Mouse (Mus musculus) forebrain, embryonic 11.5 days (tissue): ENCODE data around the gene Mrpl23. TPM values are rescaled to one million over a fixed set of nuclear protein-coding genes. Genes with fewer than 3 reads are reported as not detected.

Experiments
- ATAC-seq: fragments of 200-750 bp; cut with Nextera tagmentation; replicated peaks from 2 replicates; pipeline ENCODE4 v1.8.0; 2017; ENCODE audit warnings: moderate TSS enrichment; ENCODE audit not compliant: low FRiP score
- DNase-seq: peaks from one replicate; pipeline ENCODE4 v3.0.0-alpha.2; 2017; ENCODE audit warnings: low spot score
- H3K27ac ChIP-seq: fragments of 300-500 bp; sonication (generic); 2 replicates; pipeline ENCODE4 v1.5.1; 2014; ENCODE audit warnings: low read depth, low read length
- H3K27me3 ChIP-seq: fragments of 300-500 bp; sonication (generic); 2 replicates; pipeline ENCODE4 v1.6.1; 2014; ENCODE audit warnings: mild to moderate bottlenecking, low read length, mixed read lengths; ENCODE audit not compliant: control insufficient read depth, insufficient read depth
- H3K36me3 ChIP-seq: fragments of 300-500 bp; sonication (generic); 2 replicates; pipeline ENCODE4 v1.6.1; 2014; ENCODE audit warnings: mild to moderate bottlenecking, low read length, moderate library complexity, mixed read lengths; ENCODE audit not compliant: control insufficient read depth, insufficient read depth
- H3K4me1 ChIP-seq: fragments of 300-500 bp; sonication (generic); replicated peaks from 2 replicates; pipeline ENCODE4 v1.6.1; 2014; ENCODE audit warnings: low read length, mixed read lengths; ENCODE audit not compliant: control insufficient read depth, insufficient read depth
- H3K4me2 ChIP-seq: fragments of 300-500 bp; sonication (generic); 2 replicates; pipeline ENCODE4 v1.6.1; 2014; ENCODE audit warnings: low read depth, mild to moderate bottlenecking, low read length, moderate library complexity, mixed read lengths; ENCODE audit not compliant: severe bottlenecking
- H3K4me3 ChIP-seq: fragments of 300-500 bp; sonication (generic); 2 replicates; pipeline ENCODE4 v1.5.1; 2014; ENCODE audit warnings: low read depth, low read length
- H3K9ac ChIP-seq: fragments of 300-500 bp; sonication (generic); 2 replicates; pipeline ENCODE4 v1.6.1; 2014; ENCODE audit warnings: low read length
- H3K9me3 ChIP-seq: fragments of 300-500 bp; sonication (generic); 2 replicates; pipeline ENCODE4 v1.6.1; 2016; ENCODE audit warnings: low read length, mixed read lengths; ENCODE audit not compliant: control insufficient read depth
- WGBS: fragments of 180-500 bp; shearing (Covaris S2); extraction: QIAGEN DNeasy Blood & Tissue Kit; methylation state at CpG from one replicate; pipeline ENCODE4 v1.1.7; 2014; 5-methylcytosine and 5-hydroxymethylcytosine counted together
- polyA plus RNA-seq: library from polyadenylated mRNA; unstranded; fragments of >200 nt; fragmentation: Nextera tagmentation; extraction: Ambion mirVana; gene quantifications from 2 replicates; pipeline ENCODE4 v1.2.1, GENCODE M21; 2014

The Mrpl23 gene
- polyA plus RNA-seq, 1 experiment from 2014 or later = 18.7 TPM

GRCm38 (mm10) chr7:142570565-142570964 lies 38.1 kb downstream of the Mrpl23 start:
- no peaks in the 10 kb centered on the region for H3K36me3 ChIP-seq
- H3K9ac ChIP-seq = no peak overlapping the region
- no peak overlapping the region for H3K4me3 ChIP-seq
- WGBS = 84% methylated on average over 9 of the region's 9 CpGs
- no peak overlapping the region for H3K4me2 ChIP-seq
- no peaks in the 10 kb centered on the region for H3K27me3 ChIP-seq
- H3K4me1 ChIP-seq = no peaks in the 10 kb centered on the region
- no peak overlapping the region for H3K27ac ChIP-seq
- DNase-seq = no peak
- ATAC-seq = no peak
- H3K9me3 ChIP-seq = no peaks in the 10 kb centered on the region

- Histone ChIP-seq H3K4me3 (no peak overlapping the region), H3K36me3 (no peaks in the 10 kb centered on the region), H3K9ac (no peak overlapping the region), H3K9me3 (no peaks in the 10 kb centered on the region), H3K4me2 (no peak overlapping the region), H3K27ac (no peak overlapping the region), H3K27me3 (no peaks in the 10 kb centered on the region), H3K4me1 (no peaks in the 10 kb centered on the region)
- DNase-seq (no peak), ATAC-seq (no peak)
- WGBS = 85% methylated on average over 16 of the region's 16 CpGs
These were observed 39.2 kb downstream of the Mrpl23 start for GRCm38 (mm10) chr7:142571458-142572220.

DNA sequence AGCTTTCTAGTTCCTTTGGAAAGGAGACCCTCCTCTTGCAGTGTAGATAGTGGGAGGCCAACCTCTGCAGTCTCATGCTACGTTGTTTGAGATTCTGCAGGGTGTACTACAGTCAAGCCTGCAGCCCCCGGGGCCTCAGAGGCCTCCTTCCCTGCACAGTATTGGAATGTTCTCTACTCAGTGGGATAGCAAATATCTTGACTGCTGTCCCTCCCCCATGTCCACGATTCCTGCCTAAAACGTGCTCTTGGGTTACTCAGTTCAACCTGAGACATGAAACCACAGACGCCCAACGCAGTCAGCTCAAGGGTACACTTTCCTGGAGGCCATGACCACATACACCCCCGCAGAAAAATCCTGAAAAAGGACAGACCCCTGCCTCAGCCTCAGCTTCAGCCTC lies 39.9 kb downstream of the Mrpl23 start:
- no peaks in the 10 kb centered on the region for H3K36me3 ChIP-seq
- WGBS = 68% methylated on average over 7 of the region's 7 CpGs
- ATAC-seq (no peak), DNase-seq (no peak)
- no peak overlapping the region for H3K4me3 ChIP-seq
- H3K27ac ChIP-seq = no peak overlapping the region
- H3K4me1 ChIP-seq = no peaks in the 10 kb centered on the region
- no peak overlapping the region; the same call in 1 of the 2 replicates for H3K9ac ChIP-seq
- H3K27me3 ChIP-seq = no peaks in the 10 kb centered on the region
- H3K9me3 ChIP-seq = no peaks in the 10 kb centered on the region
- no peak overlapping the region for H3K4me2 ChIP-seq

DNA sequence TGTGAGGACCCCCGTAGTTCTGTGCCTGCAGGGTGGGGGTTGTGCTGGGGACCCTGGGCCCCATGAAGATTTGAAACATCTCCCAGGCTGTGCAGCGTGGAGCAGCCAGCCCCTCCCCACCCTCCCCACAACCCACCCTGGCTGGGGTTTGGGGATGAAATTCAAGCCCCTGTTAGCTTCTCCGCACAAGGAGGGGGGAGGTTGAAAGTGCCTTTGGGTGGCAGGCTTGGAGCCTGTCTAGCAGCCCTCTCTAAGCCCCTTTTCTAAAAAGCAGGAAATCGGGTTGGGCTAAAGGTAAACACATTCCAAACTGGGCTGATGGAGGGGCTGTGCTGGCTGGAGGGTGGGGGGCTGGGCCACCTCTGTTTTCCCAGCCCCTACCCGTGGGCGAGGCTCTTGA lies 40.5 kb downstream of the Mrpl23 start:
- no peaks in the 10 kb centered on the region for H3K36me3 ChIP-seq
- no peak overlapping the region for H3K4me2 ChIP-seq
- H3K4me3 ChIP-seq = no peak overlapping the region
- no peak overlapping the region for H3K9ac ChIP-seq
- H3K27ac ChIP-seq = no peak overlapping the region
- WGBS = 40% methylated on average over 6 of the region's 6 CpGs
- DNase-seq (no peak), ATAC-seq (no peak)
- no peaks in the 10 kb centered on the region for H3K4me1 ChIP-seq
- no peaks in the 10 kb centered on the region for H3K27me3 ChIP-seq
- no peaks in the 10 kb centered on the region for H3K9me3 ChIP-seq

DNA sequence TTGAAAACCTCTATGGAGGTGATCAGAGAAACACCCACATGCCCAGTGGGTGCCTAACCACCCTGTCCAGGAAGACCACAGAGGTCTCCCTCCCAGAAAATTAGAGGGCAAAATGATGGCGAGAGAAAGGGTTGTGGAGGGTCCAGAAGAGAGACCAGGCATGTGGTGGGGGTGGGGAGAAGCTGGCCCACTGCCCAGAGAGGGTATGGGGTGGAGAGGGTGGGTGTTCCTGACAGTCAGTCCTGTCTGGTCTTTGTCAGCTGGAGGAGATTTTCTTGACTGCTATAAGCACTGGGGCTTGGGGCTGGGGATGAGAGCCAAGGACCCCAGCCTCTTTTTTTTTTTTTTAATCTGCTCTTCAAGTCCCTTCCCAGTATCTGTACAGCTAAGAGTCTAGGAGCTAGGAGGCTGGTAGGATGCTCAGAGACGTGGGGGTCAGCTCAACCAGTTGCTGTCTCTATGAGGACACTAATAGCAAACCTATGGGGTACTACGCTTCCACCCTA lies 41.7 kb downstream of the Mrpl23 start:
- Histone ChIP-seq H3K9ac (no peak overlapping the region), H3K27me3 (peaks cover 2% of the 10 kb centered on the region; the same call in 1 of the 2 replicates), H3K27ac (no peak overlapping the region), H3K4me3 (no peak overlapping the region), H3K4me1 (no peaks in the 10 kb centered on the region), H3K9me3 (no peaks in the 10 kb centered on the region), H3K36me3 (no peaks in the 10 kb centered on the region), H3K4me2 (no peak overlapping the region)
- DNase-seq (no peak), ATAC-seq (no peak)
- 81% methylated on average over 3 of the region's 3 CpGs for WGBS

DNA sequence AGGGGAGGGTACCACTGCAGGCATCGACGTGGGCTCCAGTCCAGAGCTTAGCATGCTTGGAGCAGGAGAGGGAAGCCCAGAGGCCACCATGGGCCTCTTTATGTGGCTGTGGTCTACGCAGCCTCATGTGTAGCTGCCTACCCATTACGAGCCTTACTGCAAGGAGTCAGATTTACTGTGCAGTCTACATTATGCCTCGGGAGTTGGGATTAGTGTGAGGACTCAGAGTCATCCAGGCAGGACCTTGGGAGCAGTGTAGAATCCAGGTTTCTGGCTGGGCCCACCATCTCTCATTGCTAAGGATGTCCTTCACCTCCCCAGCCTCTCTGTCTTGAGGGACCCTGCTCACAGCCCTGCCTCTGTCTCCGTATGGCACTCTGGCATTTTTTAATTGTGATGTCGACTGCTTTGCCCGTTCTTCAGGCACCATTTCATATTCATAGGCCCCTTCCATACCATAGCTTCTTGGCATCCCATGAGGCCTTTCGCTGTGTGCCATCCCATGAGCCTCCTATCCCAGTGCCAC lies 42.4 kb downstream of the Mrpl23 start:
- Histone ChIP-seq H3K4me3 (no peak overlapping the region), H3K27ac (no peak overlapping the region), H3K36me3 (no peaks in the 10 kb centered on the region), H3K4me2 (no peak overlapping the region), H3K27me3 (peaks cover 2% of the 10 kb centered on the region; the same call in 1 of the 2 replicates), H3K9ac (no peak overlapping the region), H3K9me3 (no peaks in the 10 kb centered on the region), H3K4me1 (no peaks in the 10 kb centered on the region)
- WGBS = 82% methylated on average over 9 of the region's 9 CpGs
- ATAC-seq (no peak), DNase-seq (no peak)

GRCm38 (mm10) chr7:142575491-142575890 lies 43.0 kb downstream of the Mrpl23 start:
- no peak overlapping the region for H3K27ac ChIP-seq
- H3K9ac ChIP-seq = no peak overlapping the region
- ATAC-seq (no peak), DNase-seq (no peak)
- 90% methylated on average over 12 of the region's 12 CpGs for WGBS
- H3K4me3 ChIP-seq = no peak overlapping the region
- no peaks in the 10 kb centered on the region; the same call in 1 of the 2 replicates for H3K9me3 ChIP-seq
- H3K4me2 ChIP-seq = no peak overlapping the region
- peaks cover 2% of the 10 kb centered on the region; the same call in 1 of the 2 replicates for H3K27me3 ChIP-seq
- no peaks in the 10 kb centered on the region for H3K4me1 ChIP-seq
- no peaks in the 10 kb centered on the region for H3K36me3 ChIP-seq

DNA sequence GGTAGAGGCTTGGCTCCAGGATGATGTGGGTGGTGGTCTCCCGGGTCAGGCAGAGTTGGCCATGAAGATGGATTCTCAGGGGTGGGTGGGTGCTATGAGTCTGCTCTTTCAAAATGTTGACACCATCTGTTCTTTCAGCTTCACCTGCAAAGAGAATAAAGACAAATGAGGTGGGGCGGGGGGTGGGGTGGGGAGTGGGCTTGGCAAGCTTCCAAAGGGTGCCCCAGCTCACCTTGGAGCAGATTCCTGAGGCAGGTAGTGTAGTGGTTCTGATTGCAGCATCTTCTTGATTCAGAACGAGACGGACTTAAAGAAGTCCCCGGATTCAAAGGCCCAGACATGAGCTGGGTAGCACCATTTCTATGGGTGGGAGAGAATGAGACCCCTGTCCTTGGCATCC lies 43.5 kb downstream of the Mrpl23 start:
- no peak for ATAC-seq
- Histone ChIP-seq H3K9ac (no peak overlapping the region), H3K27me3 (peaks cover 2% of the 10 kb centered on the region; the same call in 1 of the 2 replicates), H3K4me2 (peak overlapping the region; percentile 8; the same call in 1 of the 2 replicates), H3K27ac (no peak overlapping the region), H3K9me3 (no peaks in the 10 kb centered on the region; the same call in 1 of the 2 replicates), H3K4me3 (no peak overlapping the region), H3K36me3 (no peaks in the 10 kb centered on the region), H3K4me1 (no peaks in the 10 kb centered on the region)
- DNase-seq = no peak
- 90% methylated on average over 5 of the region's 5 CpGs for WGBS
